Mouse (Mus musculus): Measurements from ENCODE around the gene Klf3. TPM values are rescaled to one million over a fixed set of nuclear protein-coding genes. Genes with fewer than 3 reads are reported as not detected.

The Klf3 gene
- polyA plus RNA-seq, 1 experiment from 2014 or later, result 79.3 TPM

DNA sequence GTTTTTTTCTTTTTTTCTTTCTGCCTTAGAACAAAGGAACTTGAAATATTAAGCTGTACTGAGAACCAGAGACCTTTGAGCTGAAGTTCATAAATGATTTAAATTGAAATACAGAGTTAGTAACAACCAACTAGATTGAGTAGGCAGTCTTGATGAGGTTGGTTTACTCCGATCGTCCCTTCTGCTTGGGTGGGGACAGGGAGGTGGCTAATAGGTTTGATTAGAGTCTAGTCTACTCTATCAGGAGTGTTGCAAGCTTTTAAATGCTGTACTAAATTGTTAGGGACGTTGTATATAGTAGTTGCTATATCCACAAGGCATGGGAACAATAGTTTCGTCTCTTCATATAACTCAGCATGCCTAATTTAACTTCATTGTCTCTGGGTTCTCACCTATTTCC lies 4.4 kb downstream of the Klf3 start:
- Histone ChIP-seq H3K9ac (ENCODE audit: low read depth, low read length) (0 out of 2 replicates have a peak overlapping the region, but pooled peaks have one; percentile 19), H3K27me3 (replicated peaks; ENCODE audit: control insufficient read depth, insufficient read depth, low read length) (no peaks in the 10 kb centered on the region), H3K9me3 (ENCODE audit: control insufficient read depth) (no peaks in the 10 kb centered on the region), H3K36me3 (ENCODE audit: control insufficient read depth, insufficient read depth) (peaks cover 6% of the 10 kb centered on the region; the same call in 1 of the 2 replicates), H3K4me1 (replicated peaks; ENCODE audit: control insufficient read depth, insufficient read depth, low read length) (peaks cover 40% of the 10 kb centered on the region), H3K4me2 (replicated peaks; ENCODE audit: low read depth) (peak overlapping the region; percentile 82), H3K4me3 (ENCODE audit: low read depth, low read length) (peak overlapping the region; percentile 11; the same call in 1 of the 2 replicates), H3K27ac (ENCODE audit: low read depth, low read length) (peak overlapping the region; percentile 73; the same call in 1 of the 2 replicates)
- 18% methylated on average over 4 of the region's 4 CpGs for WGBS
- no peak for TF ChIP-seq CTCF (IDR thresholded peaks at IDR 0.05; ENCODE audit: low read depth)
- ATAC-seq, result no peak

DNA sequence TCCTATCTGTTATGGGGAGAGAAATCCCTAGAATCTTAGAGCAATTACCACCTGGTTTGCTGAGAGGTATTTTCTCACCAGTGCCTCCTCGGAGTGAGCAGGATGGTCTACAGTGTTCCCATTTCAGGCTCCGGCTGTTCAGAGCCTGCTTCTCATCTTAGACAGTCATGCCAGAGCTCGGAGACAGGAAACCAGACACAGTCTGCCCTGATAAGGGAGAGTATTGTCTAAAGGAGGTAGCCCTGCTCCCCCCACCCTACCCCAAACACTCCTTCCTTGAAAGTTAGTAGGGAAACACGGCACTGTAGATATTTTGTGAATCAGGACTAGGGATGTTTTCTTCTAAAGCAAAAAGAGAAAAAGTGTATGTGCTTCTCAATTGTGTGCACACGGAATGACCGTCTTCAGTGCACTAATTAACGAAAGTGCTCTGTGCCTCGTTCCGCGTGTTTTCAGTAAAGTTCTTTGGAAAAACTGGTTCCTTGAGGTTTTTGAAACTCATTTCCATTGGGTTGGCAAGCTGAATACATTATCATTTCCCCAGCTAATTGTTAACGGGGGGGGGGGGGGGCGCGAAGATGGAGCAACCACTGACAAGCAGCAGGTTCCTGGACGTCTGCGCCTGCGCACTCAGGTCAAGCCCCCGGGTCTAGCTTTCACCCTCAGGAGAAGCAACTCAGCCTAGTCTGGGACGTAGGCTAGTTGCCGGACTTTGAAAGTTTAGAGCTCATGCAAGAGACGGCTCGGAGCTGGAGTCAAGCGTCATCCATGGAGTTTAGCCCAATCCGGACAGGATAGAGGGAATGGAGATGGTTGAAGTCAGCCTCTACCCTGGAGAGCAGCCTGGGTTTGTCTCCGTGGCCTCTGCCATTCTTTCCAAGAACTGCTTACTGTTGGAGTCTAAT lies 5.2 kb downstream of the Klf3 start:
- H3K27me3 ChIP-seq (replicated peaks; ENCODE audit: control insufficient read depth, insufficient read depth, low read length), result no peaks in the 10 kb centered on the region
- ATAC-seq, result no peak
- TF ChIP-seq CTCF (IDR thresholded peaks at IDR 0.05; ENCODE audit: low read depth), result no peak
- peak overlapping the region; percentile 73 for H3K27ac ChIP-seq (ENCODE audit: low read depth, low read length)
- peaks cover 46% of the 10 kb centered on the region for H3K4me1 ChIP-seq (replicated peaks; ENCODE audit: control insufficient read depth, insufficient read depth, low read length)
- H3K4me2 ChIP-seq (replicated peaks; ENCODE audit: low read depth), result peak overlapping the region; percentile 82
- peak overlapping the region; percentile 19; the same call in 1 of the 2 replicates for H3K9ac ChIP-seq (ENCODE audit: low read depth, low read length)
- H3K36me3 ChIP-seq (ENCODE audit: control insufficient read depth, insufficient read depth), result peaks cover 6% of the 10 kb centered on the region; the same call in 1 of the 2 replicates
- no peaks in the 10 kb centered on the region for H3K9me3 ChIP-seq (ENCODE audit: control insufficient read depth)
- peak overlapping the region; percentile 11; the same call in 1 of the 2 replicates for H3K4me3 ChIP-seq (ENCODE audit: low read depth, low read length)
- WGBS, result 30% methylated on average over 24 of the region's 24 CpGs

DNA sequence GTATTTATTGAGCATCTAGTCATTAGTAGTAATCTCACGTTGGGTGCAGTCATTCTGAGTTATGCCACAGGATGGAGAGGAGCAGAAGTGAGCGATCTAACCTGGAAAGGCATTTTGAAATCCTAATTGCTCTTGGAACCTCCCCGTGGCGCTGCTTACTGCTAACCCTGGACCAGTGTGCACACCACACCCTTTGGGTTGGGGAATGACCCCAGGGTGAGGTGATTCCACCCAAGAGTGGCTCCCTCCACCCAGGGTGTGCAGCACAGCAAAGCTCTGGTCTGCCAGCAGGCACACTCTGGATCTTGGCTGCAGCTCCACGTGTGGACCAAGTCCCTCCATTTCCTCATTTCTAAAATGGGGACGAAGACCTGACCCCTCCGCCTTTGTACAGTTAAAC lies 6.1 kb downstream of the Klf3 start:
- TF ChIP-seq CTCF (IDR thresholded peaks at IDR 0.05; ENCODE audit: low read depth), result peak; percentile 45
- 0 out of 2 replicates have a peak, but pooled peaks have one; percentile 1 for ATAC-seq
- Histone ChIP-seq H3K27ac (ENCODE audit: low read depth, low read length) (peak overlapping the region; percentile 73; the same call in 1 of the 2 replicates), H3K4me3 (ENCODE audit: low read depth, low read length) (no peak overlapping the region), H3K4me2 (replicated peaks; ENCODE audit: low read depth) (peak overlapping the region; percentile 82; the same call in 1 of the 2 replicates), H3K27me3 (replicated peaks; ENCODE audit: control insufficient read depth, insufficient read depth, low read length) (no peaks in the 10 kb centered on the region), H3K9me3 (ENCODE audit: control insufficient read depth) (no peaks in the 10 kb centered on the region), H3K4me1 (replicated peaks; ENCODE audit: control insufficient read depth, insufficient read depth, low read length) (peaks cover 46% of the 10 kb centered on the region), H3K36me3 (ENCODE audit: control insufficient read depth, insufficient read depth) (peaks cover 6% of the 10 kb centered on the region; the same call in 1 of the 2 replicates), H3K9ac (ENCODE audit: low read depth, low read length) (no peak overlapping the region)
- WGBS, result 25% methylated on average over 7 of the region's 7 CpGs

DNA sequence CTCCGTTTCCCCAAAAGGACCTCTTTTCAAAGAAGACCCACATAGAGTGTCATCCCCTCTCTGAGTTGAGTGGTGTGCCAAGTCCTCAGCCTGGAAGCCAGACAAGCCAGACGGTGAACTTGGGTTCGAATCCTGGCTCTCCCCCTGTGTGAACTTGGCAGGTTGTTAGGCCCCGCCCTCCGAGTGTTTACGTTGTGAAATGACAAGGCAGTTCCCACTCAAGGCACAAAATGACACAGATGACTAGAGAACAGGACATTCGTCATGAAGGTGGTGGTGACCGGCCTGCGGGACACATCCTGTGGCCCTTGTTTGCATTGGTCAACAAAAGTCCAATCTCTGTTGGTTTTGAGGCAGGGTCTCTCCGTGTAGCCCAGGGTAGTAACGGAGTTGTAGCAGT lies 6.7 kb downstream of the Klf3 start:
- Histone ChIP-seq H3K27me3 (replicated peaks; ENCODE audit: control insufficient read depth, insufficient read depth, low read length) (no peaks in the 10 kb centered on the region), H3K4me1 (replicated peaks; ENCODE audit: control insufficient read depth, insufficient read depth, low read length) (peaks cover 46% of the 10 kb centered on the region), H3K36me3 (ENCODE audit: control insufficient read depth, insufficient read depth) (peaks cover 6% of the 10 kb centered on the region; the same call in 1 of the 2 replicates), H3K4me2 (replicated peaks; ENCODE audit: low read depth) (no peak overlapping the region; the same call in 1 of the 2 replicates), H3K9me3 (ENCODE audit: control insufficient read depth) (no peaks in the 10 kb centered on the region), H3K27ac (ENCODE audit: low read depth, low read length) (peak overlapping the region; percentile 92), H3K4me3 (ENCODE audit: low read depth, low read length) (no peak overlapping the region), H3K9ac (ENCODE audit: low read depth, low read length) (no peak overlapping the region)
- no peak for TF ChIP-seq CTCF (IDR thresholded peaks at IDR 0.05; ENCODE audit: low read depth)
- WGBS, result 56% methylated on average over 11 of the region's 11 CpGs
- no peak for ATAC-seq

DNA sequence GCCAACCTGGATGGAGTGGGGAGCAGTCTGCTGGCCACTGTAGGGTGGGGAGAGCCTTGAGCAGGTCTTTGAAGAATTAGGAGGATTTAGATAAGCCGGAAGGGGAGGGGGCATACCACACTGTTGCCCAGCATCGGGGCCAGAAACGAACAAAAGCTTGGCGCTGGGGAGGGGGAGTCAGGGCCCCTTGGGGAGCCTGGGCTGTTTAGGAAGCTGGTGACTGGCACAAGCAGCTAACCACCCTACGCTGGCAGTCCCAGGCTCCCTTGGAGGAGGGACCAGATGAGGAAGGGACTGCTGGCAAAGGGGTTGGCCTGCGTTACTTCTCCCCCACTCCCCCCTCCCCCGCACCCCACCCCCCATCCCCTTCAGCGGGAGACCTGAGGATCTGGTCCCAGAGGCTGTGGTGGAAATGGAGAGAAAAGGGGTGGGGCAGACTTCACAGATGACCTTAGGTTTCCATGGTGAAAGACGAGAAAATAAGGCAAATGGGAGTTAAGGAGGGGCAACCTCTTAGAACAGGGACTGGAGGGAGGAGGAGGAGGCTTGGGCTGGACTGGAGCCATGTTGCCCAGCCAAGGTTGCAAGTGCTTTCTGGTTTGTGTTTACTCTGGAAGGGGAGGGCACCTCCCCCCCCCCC lies 7.8 kb downstream of the Klf3 start:
- peaks cover 10% of the 10 kb centered on the region; the same call in 1 of the 2 replicates for H3K36me3 ChIP-seq (ENCODE audit: control insufficient read depth, insufficient read depth)
- H3K9ac ChIP-seq (ENCODE audit: low read depth, low read length), result peak overlapping the region; percentile 48; the same call in 1 of the 2 replicates
- H3K27me3 ChIP-seq (replicated peaks; ENCODE audit: control insufficient read depth, insufficient read depth, low read length), result no peaks in the 10 kb centered on the region
- peak overlapping the region; percentile 16; the same call in 1 of the 2 replicates for H3K4me3 ChIP-seq (ENCODE audit: low read depth, low read length)
- peak overlapping the region; percentile 64 for H3K4me2 ChIP-seq (replicated peaks; ENCODE audit: low read depth)
- TF ChIP-seq CTCF (IDR thresholded peaks at IDR 0.05; ENCODE audit: low read depth), result no peak
- peak; percentile 39 for ATAC-seq
- WGBS, result 6% methylated on average over 9 of the region's 9 CpGs
- peak overlapping the region; percentile 92 for H3K27ac ChIP-seq (ENCODE audit: low read depth, low read length)
- H3K9me3 ChIP-seq (ENCODE audit: control insufficient read depth), result no peaks in the 10 kb centered on the region
- peaks cover 47% of the 10 kb centered on the region for H3K4me1 ChIP-seq (replicated peaks; ENCODE audit: control insufficient read depth, insufficient read depth, low read length)
